Mouse (Mus musculus): Measurements from ENCODE around the gene Coro2b.
A peak's percentile ranks its signal among the peaks of the same experiment; 100 is the strongest.

Gene Coro2b

GRCm38 (mm10) chr9:62539251-62539711, 2.4 kb upstream of the Coro2b start:
- no peak for DNase-seq (ENCODE audit: low read depth)

DNA sequence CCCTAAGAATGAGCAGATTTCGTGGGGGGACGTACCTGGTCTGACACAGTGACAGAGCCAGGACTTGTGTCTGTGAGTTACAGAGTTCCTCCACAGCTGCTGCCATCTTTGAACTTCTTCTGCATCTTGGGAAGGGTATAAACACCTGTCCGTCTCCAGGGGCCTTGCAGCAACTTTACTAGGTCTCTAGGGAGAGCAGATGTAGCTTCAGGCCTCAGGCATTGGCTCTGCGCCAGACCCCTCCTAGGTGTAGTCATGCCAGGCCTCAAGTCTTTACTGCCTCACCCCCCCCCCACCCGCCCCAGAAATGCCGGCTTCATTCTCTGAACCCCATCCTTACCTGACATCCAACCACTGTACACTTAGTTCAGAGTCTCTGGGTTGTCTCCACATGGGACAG, 1.1 kb upstream of the Coro2b start:
- no peak for DNase-seq (ENCODE audit: low read depth)

DNA sequence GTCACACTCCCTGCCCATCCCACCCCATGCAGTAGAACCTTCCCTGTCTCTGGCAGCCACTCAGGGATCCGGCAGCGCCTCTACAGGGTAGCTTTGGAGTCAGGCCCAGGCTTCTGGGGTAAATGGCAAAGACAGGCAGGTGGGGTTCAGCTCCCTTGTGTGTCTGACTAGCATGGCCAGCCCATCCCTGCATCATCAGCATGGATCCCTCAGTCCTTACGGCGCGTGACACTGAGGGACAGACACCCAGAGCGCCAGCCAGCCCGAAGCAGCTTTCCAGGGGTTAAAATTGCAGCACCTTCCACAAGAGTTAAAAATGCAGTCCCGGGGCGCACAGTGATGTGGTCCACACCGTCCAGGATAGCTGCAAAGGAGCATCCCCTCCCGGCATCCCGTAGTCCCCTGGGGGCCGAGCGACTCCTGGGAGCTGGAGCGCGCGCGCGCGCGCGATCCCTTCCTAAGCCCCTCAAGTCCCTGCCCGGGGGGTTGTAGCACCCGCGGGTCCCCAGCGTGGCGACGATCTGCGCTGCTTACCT, 657 bp downstream of the Coro2b start:
- no peak for DNase-seq (ENCODE audit: low read depth)

GRCm38 (mm10) chr9:62535566-62535965, 1.3 kb downstream of the Coro2b start:
- DNase-seq (ENCODE audit: low read depth), result no peak

DNA sequence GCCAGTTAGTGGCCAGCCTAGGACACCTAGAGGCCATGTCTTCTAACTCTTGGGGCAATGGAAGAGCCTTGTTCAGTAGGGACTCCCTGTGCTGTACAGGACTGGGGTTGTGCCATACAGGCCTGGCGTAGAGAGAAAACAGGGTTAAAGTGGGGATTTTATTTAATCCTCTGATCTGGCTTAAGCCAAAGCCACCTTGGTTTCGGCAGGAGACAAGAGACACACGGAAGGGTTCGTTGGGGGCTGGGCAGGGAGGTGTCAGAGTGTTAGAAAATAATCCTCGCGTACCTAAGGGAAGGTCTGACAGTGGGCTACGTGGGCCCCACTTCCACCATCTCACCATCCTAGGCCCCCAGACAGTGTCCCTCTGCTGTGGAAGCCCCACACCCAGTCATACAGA, 2.2 kb downstream of the Coro2b start:
- no peak for DNase-seq (ENCODE audit: low read depth)

DNA sequence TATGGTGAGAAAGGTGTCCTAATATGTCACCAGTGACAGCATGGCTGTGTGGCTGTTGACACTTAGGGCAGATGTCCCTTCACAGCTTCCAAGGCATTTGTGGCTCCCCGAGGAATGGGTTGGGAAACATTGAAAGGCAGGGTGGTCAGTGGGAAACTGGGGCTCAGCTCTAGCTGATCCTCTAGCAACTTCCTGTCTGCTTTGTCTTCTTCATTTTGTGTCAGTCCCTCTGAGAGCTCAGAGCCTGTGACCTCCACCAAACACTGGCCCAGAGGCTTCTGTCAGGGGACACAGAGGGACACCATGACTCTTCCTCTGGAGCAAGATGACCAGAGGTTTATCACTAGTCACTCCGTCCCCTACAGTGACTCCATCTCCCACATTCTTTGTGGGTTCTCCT, 2.7 kb downstream of the Coro2b start:
- no peak for DNase-seq (ENCODE audit: low read depth)

DNA sequence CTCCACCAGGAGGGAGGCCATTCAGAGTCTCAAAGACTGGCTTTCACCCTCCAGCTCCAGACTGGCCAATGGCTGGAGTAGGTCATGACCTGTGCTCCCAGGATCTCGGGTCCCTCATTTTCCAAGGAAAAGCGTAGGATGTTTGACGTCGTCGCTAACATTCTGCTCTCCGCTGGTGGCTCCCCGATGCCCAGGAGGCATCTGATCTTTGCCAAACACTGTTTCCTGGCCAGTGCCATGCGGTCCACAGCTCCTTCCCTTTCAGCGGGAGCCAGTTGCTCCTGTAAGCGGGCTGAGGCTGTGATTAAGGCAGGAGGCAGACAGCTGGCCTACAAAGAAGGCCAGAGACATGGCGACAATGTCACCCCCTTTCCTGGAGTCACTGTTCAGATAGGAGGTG, 4.0 kb downstream of the Coro2b start:
- DNase-seq (ENCODE audit: low read depth), result no peak

GRCm38 (mm10) chr9:62531459-62532275, 5.2 kb downstream of the Coro2b start:
- DNase-seq (ENCODE audit: low read depth), result peak; percentile 32

DNA sequence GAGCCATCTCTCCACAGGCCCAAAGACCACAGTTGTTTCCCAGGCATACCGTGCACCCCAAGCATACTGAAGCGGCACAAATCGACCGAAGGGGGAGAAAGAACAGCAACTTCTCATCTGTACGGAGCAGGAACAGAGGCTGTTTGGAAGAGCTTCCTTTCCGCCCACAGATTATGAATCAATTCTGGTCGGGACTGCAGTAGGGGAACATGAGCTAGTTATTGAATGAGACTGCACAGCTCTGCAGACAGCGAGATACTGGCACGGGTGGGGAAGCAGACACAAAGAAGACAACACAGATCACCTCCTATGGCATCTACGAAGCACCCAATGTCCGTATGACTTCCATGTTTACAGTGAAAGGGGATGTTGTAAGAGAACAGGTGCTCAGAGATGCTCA, 8.3 kb downstream of the Coro2b start:
- DNase-seq (ENCODE audit: low read depth), result no peak

GRCm38 (mm10) chr9:62526858-62527257, 10.0 kb downstream of the Coro2b start:
- no peak for DNase-seq (ENCODE audit: low read depth)

GRCm38 (mm10) chr9:62526451-62526850, 10.4 kb downstream of the Coro2b start:
- DNase-seq (ENCODE audit: low read depth), result peak; percentile 34

- DNase-seq (ENCODE audit: low read depth), result no peak
Measured at GRCm38 (mm10) chr9:62524761-62525308, 12.0 kb downstream of the Coro2b start.

DNA sequence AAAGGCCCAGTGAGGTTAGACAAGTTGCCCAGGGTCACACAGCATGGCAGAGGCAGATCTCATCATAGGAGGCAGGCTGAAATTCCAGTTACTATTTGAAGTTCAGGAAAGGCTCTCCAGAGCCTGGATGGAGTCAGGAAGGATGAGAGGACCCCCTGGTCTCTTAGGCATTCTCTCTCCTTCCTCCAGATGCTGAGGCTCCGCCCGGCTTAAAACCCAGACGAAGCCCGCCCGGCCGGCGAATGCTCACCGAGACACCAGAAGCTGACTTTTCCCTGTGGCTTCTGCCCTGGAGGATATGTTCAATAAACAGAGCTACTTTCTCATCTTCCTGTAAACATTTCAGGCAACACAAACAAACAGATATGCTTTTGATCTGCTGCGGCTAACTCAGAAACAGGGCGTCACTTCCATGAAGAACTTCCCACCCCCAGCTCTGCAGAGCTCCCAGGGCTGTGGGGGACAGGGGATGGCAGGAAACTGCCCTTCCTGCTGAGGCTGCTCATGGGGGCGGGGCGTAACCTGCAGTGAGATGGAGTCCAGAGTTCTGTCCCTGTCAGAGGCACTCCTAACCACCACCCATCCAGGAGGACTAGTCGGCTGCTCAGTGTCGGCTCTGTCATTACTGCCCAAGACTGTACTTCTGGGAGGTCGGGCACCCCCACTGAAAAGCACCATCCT, 13.9 kb downstream of the Coro2b start:
- no peak for DNase-seq (ENCODE audit: low read depth)

GRCm38 (mm10) chr9:62522211-62522610, 14.6 kb downstream of the Coro2b start:
- DNase-seq (ENCODE audit: low read depth), result no peak

DNA sequence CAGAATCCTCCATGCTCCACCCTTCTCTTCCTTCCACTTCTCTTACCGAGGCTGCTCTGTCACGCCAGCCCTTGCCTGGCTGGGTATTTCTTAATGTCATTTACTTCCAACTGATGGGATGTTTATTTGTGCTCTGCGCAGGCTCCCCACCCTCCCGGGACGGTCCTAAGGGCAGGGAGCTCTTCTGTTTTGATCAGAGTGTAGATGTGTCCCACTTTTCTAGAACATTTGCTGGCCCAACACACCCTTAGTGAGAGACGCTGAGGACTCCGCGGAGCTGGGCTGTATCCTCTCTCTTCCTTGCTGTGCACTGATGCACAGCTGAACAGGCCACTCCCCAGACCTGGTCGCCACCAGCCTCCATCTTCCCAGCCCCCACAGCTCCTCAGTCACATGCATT, 15.3 kb downstream of the Coro2b start:
- no peak for DNase-seq (ENCODE audit: low read depth)

DNA sequence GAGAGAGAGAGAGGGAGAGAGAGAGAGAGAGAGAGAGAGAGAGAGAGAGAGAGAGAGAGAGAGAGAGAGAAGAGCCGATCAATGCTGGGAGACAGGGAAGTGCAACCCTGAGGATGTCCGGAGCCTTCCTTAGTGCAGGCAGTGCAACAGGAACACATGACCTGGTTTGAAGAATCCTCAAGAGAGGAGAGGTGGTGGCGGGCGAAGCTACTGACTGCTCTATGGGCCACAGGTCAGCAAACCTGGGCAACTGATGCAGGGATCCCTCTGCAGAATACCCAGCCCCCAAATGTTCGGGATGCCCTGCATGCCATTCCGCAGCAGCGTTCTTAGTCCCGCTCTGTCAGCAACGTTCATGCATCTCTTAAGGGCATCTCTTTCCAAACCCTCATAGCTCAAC, 15.9 kb downstream of the Coro2b start:
- no peak for DNase-seq (ENCODE audit: low read depth)

DNA sequence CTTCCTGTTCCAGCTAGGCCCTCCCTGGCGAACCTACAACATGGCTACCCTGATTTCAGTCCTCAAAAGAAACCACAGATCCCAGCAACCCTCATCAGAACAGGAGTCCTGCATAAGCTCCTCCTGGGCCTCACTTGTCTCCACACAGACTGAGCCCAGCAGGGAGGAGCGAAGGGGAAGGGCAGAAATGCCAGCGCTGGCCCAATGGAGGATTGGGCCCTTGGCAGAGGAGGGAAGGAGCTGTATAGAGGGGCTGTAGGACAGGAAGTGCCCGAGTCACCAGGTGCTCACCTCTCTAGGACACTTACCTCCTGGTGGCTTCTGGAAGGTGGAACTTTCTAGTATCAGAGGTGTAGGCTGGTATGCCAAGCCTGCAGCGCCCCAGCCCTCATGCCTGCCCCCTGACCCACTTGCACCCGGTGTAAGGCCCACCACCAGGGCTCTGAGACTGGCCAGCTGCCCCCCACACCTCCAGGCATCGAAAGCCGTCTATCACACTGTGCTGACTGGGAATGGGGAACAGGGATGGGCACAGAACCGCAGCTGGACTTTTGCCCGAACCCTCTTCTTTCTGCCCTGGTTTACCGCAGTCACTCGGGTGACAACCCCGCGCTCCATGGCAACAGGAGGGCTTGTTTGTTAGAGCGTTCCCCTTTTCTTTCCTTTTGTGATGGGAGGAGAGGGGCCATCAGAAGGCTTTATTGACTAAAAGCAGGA, 16.9 kb downstream of the Coro2b start:
- no peak for DNase-seq (ENCODE audit: low read depth)

DNA sequence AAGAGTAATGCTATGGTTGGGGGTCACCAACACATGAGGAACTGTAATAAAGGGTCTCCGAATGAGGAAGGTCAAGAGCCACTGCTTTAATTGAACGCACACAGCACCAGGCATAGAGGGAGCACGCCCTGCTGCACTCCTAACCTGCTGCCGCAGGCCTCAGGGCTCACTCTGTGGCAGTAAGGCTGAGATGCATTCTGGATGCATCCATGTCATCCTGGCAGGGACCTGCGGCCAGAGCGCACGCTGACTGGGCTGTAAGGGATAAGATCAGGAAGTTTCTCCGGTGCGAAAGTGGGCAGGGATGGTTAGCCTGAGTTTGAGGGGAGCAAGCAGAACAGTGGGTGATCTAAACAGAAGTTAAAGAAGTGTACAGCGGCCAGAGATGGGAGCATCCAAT, 17.5 kb downstream of the Coro2b start:
- no peak for DNase-seq (ENCODE audit: low read depth)

- DNase-seq (ENCODE audit: low read depth), result no peak
Measured at GRCm38 (mm10) chr9:62518572-62518971, 18.3 kb downstream of the Coro2b start.

DNA sequence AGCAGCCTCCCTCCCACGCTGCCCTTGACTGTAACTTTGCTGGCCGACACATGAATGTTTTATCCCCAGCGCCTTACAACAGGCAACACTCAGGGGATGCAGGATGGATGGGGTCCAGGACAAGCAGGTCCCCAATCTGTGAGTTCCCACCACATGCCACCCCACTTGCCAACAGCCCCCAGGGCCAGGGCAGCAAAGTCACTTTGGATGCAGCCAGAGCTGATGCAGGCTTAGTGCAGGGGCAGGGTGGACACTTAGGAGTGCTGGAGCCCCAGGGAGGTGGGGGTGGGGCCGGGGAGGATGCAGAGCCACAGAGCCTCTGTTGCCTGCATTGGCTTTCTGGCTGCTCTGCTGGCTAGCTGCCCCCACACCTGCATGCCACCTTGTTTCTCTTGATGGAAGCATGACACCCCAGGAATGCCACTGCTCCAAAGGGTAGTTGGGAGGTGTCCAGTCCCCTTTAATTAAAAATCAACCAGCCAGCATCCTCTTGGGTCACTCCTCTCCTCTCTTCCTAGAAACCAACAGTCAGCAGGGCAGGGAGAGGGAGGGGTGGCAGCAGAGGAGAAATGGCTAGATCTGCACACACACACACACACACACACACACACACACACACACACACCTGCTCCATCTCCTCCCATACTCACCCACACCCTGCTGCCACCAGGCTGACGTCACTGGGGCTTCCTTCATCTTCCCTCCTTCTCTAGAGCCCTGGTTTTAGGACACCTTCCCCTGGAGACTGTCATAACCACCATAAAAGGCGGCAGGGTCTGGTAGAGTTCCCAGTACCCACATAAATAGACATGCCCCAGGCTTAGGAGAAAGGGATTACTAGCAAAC, 19.5 kb downstream of the Coro2b start:
- no peak for DNase-seq (ENCODE audit: low read depth)

DNA sequence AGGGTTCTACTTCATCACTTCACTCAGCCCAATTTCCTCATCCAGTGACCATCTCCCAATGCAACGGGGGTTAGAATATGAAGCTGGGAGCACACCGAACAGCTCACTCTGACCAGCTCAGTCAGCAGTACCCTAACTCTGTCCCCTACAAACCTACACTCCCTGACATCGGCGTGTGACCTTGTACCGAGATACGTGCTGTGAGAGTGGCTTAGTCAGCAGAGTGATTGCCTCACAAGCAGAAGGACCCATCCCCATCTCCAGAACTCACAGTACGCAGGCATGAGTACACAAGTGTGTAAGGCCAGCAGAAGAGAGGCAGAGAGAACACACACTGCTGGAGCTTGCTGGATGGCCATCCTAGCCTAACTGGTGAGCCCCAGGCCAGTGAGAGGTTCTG, 21.7 kb downstream of the Coro2b start:
- no peak for DNase-seq (ENCODE audit: low read depth)

All from NIH3T3 (cell line).